Mouse (Mus musculus): Measurements from ENCODE around the gene Lgals1. TPM values are rescaled to one million over a fixed set of nuclear protein-coding genes. Genes with fewer than 3 reads are reported as not detected.

Lgals1 gene
- polyA plus RNA-seq, 1 experiment, result 13,722 TPM

- H3K79me2 ChIP-seq (ENCODE audit: control insufficient read depth, insufficient read depth), result no peaks in the 10 kb centered on the region
- H3K27me3 ChIP-seq (ENCODE audit: control insufficient read depth, insufficient read depth, insufficient read length), result no peaks in the 10 kb centered on the region
- H3K36me3 ChIP-seq (ENCODE audit: control insufficient read depth, insufficient read depth), result peaks cover 12% of the 10 kb centered on the region
- H3ac ChIP-seq (ENCODE audit: control insufficient read depth, insufficient read length), result no peak overlapping the region
- H3K4me3 ChIP-seq, result no peak overlapping the region
- H3K4me2 ChIP-seq (ENCODE audit: low read depth), result no peak overlapping the region
- TF ChIP-seq TCF3 (IDR thresholded peaks at IDR 0.05; ENCODE audit: insufficient read length, low read depth) (no peak), USF1 (IDR thresholded peaks at IDR 0.05; ENCODE audit: low read depth) (no peak), CEBPB (IDR thresholded peaks at IDR 0.05; ENCODE audit: insufficient read depth, poor library complexity, severe bottlenecking) (no peak), POLR2AphosphoS2 (IDR thresholded peaks at IDR 0.05; ENCODE audit: insufficient read length, low read depth) (peak; percentile 66), SRF (IDR thresholded peaks at IDR 0.05; ENCODE audit: control insufficient read depth, insufficient read length, low read depth) (no peak), TCF12 (IDR thresholded peaks at IDR 0.05; ENCODE audit: insufficient read depth, poor library complexity, severe bottlenecking) (no peak)
Measured at GRCm38 (mm10) chr15:78895741-78896140, 30.8 kb upstream of the Lgals1 start.

- TF ChIP-seq MYOG (IDR thresholded peaks at IDR 0.05; ENCODE audit: control insufficient read depth in 1 of 3, insufficient read depth in 1 of 3, insufficient read length in 2 of 3, low read depth in 2 of 3), result no peak
- no peak overlapping the region for H3K4me3 ChIP-seq
Measured at GRCm38 (mm10) chr15:78896149-78896548, 30.4 kb upstream of the Lgals1 start.

GRCm38 (mm10) chr15:78897488-78897887, 29.0 kb upstream of the Lgals1 start:
- no peak overlapping the region for H3ac ChIP-seq (ENCODE audit: control insufficient read depth, insufficient read length)
- peaks cover 6% of the 10 kb centered on the region for H3K36me3 ChIP-seq (ENCODE audit: control insufficient read depth, insufficient read depth)
- H3K79me2 ChIP-seq (ENCODE audit: control insufficient read depth, insufficient read depth), result no peaks in the 10 kb centered on the region
- TF ChIP-seq MAX (IDR thresholded peaks at IDR 0.05; ENCODE audit: low read depth), result no peak
- no peak for TF ChIP-seq MYOD1 (IDR thresholded peaks at IDR 0.05; ENCODE audit: control insufficient read depth in 1 of 3, insufficient read length in 2 of 3, low read depth in 2 of 3)
- no peak overlapping the region for H3K4me3 ChIP-seq
- H3K4me2 ChIP-seq (ENCODE audit: low read depth), result no peak overlapping the region
- H3K27me3 ChIP-seq (ENCODE audit: control insufficient read depth, insufficient read depth, insufficient read length), result no peaks in the 10 kb centered on the region

More at GRCm38 (mm10) chr15:78896149-78896548, 30.4 kb upstream of the Lgals1 start:
- Histone ChIP-seq H3K4me2 (ENCODE audit: low read depth) (no peak overlapping the region), H3K27me3 (ENCODE audit: control insufficient read depth, insufficient read depth, insufficient read length) (no peaks in the 10 kb centered on the region), H3K79me2 (ENCODE audit: control insufficient read depth, insufficient read depth) (no peaks in the 10 kb centered on the region), H3ac (ENCODE audit: control insufficient read depth, insufficient read length) (no peak overlapping the region), H3K36me3 (ENCODE audit: control insufficient read depth, insufficient read depth) (peaks cover 10% of the 10 kb centered on the region)

GRCm38 (mm10) chr15:78898507-78899001, 28.0 kb upstream of the Lgals1 start:
- Histone ChIP-seq H3K79me2 (ENCODE audit: control insufficient read depth, insufficient read depth) (no peaks in the 10 kb centered on the region), H3K4me2 (ENCODE audit: low read depth) (no peak overlapping the region), H3ac (ENCODE audit: control insufficient read depth, insufficient read length) (no peak overlapping the region), H3K27me3 (ENCODE audit: control insufficient read depth, insufficient read depth, insufficient read length) (no peaks in the 10 kb centered on the region), H3K4me3 (peak overlapping the region; percentile 49), H3K36me3 (ENCODE audit: control insufficient read depth, insufficient read depth) (no peaks in the 10 kb centered on the region)
- TF ChIP-seq MAX (IDR thresholded peaks at IDR 0.05; ENCODE audit: low read depth), result no peak
- no peak for TF ChIP-seq CEBPB (IDR thresholded peaks at IDR 0.05; ENCODE audit: insufficient read depth, poor library complexity, severe bottlenecking)
- no peak for TF ChIP-seq POLR2A (IDR thresholded peaks at IDR 0.05; ENCODE audit: insufficient read length, low read depth)
- TF ChIP-seq E2F4 (IDR thresholded peaks at IDR 0.05; ENCODE audit: insufficient read depth), result no peak
- TF ChIP-seq SRF (IDR thresholded peaks at IDR 0.05; ENCODE audit: control insufficient read depth, insufficient read length, low read depth), result no peak
- no peak for TF ChIP-seq MYOG (IDR thresholded peaks at IDR 0.05; ENCODE audit: control insufficient read depth in 1 of 3, insufficient read depth in 1 of 3, insufficient read length in 2 of 3, low read depth in 2 of 3)
- no peak for TF ChIP-seq REST (IDR thresholded peaks at IDR 0.05; ENCODE audit: insufficient read depth, insufficient read length)

- Histone ChIP-seq H3K36me3 (ENCODE audit: control insufficient read depth, insufficient read depth) (no peaks in the 10 kb centered on the region), H3K79me2 (ENCODE audit: control insufficient read depth, insufficient read depth) (no peaks in the 10 kb centered on the region), H3K4me2 (ENCODE audit: low read depth) (peak within 1 kb of the TSS; percentile 99), H3K4me3 (peak within 1 kb of the TSS; percentile 49), H3K27me3 (ENCODE audit: control insufficient read depth, insufficient read depth, insufficient read length) (no peaks in the 10 kb centered on the region), H3ac (ENCODE audit: control insufficient read depth, insufficient read length) (peak within 1 kb of the TSS; percentile 21)
- no peak for TF ChIP-seq TCF3 (IDR thresholded peaks at IDR 0.05; ENCODE audit: insufficient read length, low read depth)
- TF ChIP-seq MYOG (IDR thresholded peaks at IDR 0.05; ENCODE audit: control insufficient read depth in 1 of 3, insufficient read depth in 1 of 3, insufficient read length in 2 of 3, low read depth in 2 of 3), result no peak
- no peak for TF ChIP-seq MAX (IDR thresholded peaks at IDR 0.05; ENCODE audit: low read depth)
- no peak for TF ChIP-seq SRF (IDR thresholded peaks at IDR 0.05; ENCODE audit: control insufficient read depth, insufficient read length, low read depth)
- TF ChIP-seq USF1 (IDR thresholded peaks at IDR 0.05; ENCODE audit: low read depth), result no peak
- no peak for TF ChIP-seq REST (IDR thresholded peaks at IDR 0.05; ENCODE audit: insufficient read depth, insufficient read length)
- no peak for TF ChIP-seq E2F4 (IDR thresholded peaks at IDR 0.05; ENCODE audit: insufficient read depth)
- no peak for TF ChIP-seq POLR2AphosphoS2 (IDR thresholded peaks at IDR 0.05; ENCODE audit: insufficient read length, low read depth)
- TF ChIP-seq POLR2A (IDR thresholded peaks at IDR 0.05; ENCODE audit: insufficient read length, low read depth), result no peak
- TF ChIP-seq CEBPB (IDR thresholded peaks at IDR 0.05; ENCODE audit: insufficient read depth, poor library complexity, severe bottlenecking), result no peak
Measured at GRCm38 (mm10) chr15:78899409-78899739, 27.2 kb upstream of the Lgals1 start, which contains the start of gene Gm49510. Gm49510 (plus strand) TSS chr15:78899667.
